Mouse (Mus musculus) lung, postnatal 0 days (tissue): ENCODE measurements around the gene Rab3c.

Experiments used
- CTCF ChIP-seq: IDR thresholded peaks from 2 replicates; pipeline ENCODE4 v1.5.1; 2016; ENCODE audit warnings: antibody characterized with exemption, mild to moderate bottlenecking
- EP300 ChIP-seq: IDR thresholded peaks from 2 replicates; pipeline ENCODE4 v1.6.1; 2016; ENCODE audit warnings: antibody characterized with exemption, mild to moderate bottlenecking, control low read depth

DNA sequence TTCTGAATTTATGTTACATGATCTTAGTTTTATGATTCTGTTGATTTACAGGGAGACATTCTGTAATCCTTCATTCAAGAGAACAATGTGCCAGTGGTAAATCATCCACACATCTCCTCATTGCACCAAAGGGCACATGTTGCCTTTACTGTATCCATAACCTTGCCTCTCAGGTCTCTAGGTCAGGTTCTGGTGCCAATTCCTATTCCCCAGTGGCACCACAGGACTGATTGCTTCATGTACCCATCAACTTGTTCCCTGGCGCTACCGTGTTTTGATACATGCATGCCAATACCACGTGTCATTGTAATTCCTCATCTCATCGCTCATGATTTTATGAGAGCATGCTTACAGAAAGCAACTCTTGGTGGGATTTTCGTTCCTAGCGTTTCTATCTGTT, 167.1 kb downstream of the Rab3c start:
- TF ChIP-seq EP300 = no peak
- TF ChIP-seq CTCF = no peak
